Mouse (Mus musculus) kidney, adult 2 months (tissue): ENCODE measurements around the gene Peli2. TPM values are rescaled to one million over a fixed set of nuclear protein-coding genes. Genes with fewer than 3 reads are reported as not detected.

Experiments used
- DNase-seq: peaks from one replicate; pipeline ENCODE4 v3.0.0; 2021
- H3K27ac ChIP-seq: fragments of 200-500 bp; 2 replicates; pipeline ENCODE4 v1.5.1; 2012; ENCODE audit warnings: low read depth, low read length, control low read depth, inconsistent platforms; ENCODE audit not compliant: insufficient read depth
- H3K27me3 ChIP-seq: fragments of 200-500 bp; replicated peaks from 2 replicates; pipeline ENCODE4 v1.6.1; 2012; ENCODE audit warnings: mild to moderate bottlenecking, moderate library complexity, low read length, inconsistent platforms; ENCODE audit not compliant: control insufficient read depth, insufficient read depth
- H3K36me3 ChIP-seq: fragments of 200-500 bp; 2 replicates; pipeline ENCODE4 v1.6.1; 2012; ENCODE audit warnings: mild to moderate bottlenecking, moderate library complexity, low read length, inconsistent platforms; ENCODE audit not compliant: control insufficient read depth, insufficient read depth
- H3K4me1 ChIP-seq: fragments of 200-500 bp; 2 replicates; pipeline ENCODE4 v1.6.1; 2011; ENCODE audit warnings: low read length; ENCODE audit not compliant: control insufficient read depth, insufficient read depth
- H3K4me3 ChIP-seq: fragments of 200-500 bp; 2 replicates; pipeline ENCODE4 v1.5.1; 2011; ENCODE audit warnings: mild to moderate bottlenecking, low read depth, low read length, control low read depth; ENCODE audit not compliant: insufficient read depth
- CTCF ChIP-seq: fragments of 200-500 bp; conservative IDR thresholded peaks from 2 replicates; pipeline ENCODE4 v1.5.1; 2011; ENCODE audit warnings: low read depth, mild to moderate bottlenecking, control low read depth, low read length, moderate library complexity, mixed read lengths; ENCODE audit not compliant: insufficient read depth, insufficient read length
- POLR2A ChIP-seq: fragments of 200-500 bp; IDR thresholded peaks from one replicate; pipeline ENCODE4 v1.6.1; 2011; ENCODE audit warnings: low read depth, low read length, control low read depth
- WGBS: fragments of 180-500 bp; shearing (Covaris S2); methylation state at CpG from one replicate; pipeline ENCODE4 v1.1.7; 2018; 5-methylcytosine and 5-hydroxymethylcytosine counted together
- polyA plus RNA-seq: library from polyadenylated mRNA; depleted of rRNA; stranded (reverse); fragments of >200 nt; gene quantifications from 2 replicates; pipeline ENCODE4 v1.2.3, GENCODE M21; 2012

Peli2 gene
- polyA plus RNA-seq, 1 experiment: 31.7 TPM

DNA sequence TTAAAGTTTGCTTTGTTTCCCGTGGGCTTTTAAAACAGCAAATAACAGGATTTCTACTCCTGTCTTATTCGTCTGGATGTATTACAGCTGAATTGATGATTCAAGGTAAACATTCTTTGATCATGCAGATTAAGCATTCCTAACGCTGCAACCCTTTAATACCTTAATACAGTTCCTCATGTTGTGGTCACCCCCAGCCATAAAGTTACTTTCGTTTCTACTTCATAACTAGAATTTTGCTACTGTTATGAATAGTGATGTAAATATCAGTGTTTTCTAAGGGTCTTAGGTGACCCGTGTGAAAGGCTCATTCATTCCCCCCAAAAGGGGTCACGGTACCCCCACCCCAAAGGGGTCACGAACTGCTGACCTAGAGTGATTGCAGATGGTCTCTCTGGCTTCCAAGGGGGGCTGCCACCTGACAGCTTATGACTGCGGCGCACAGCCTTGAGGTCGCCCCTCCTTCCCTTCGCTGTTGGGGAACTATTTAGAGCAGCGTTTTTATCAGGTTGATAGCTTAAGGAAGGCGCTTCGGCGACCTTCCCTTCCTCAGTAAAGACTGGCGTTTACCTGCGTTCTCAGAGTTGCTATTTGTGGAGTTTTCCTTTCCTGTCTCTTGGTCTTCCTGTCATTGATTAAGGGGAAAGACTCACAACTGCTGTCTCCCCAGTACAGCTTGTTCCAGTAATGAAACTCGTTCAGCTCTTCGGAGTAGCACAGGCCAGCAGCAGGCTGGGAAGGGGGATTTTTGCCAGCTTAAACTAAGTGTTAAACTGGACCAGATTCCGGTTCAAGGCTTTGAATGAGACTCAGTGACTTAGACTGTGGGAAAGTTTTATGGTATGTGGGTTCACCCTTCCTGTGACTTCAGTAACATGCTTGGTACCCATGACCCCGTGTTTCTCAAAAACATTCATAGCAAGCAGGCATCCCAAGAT lies 12.5 kb downstream of the Peli2 start:
- TF ChIP-seq POLR2A (no peak), CTCF (no peak)

DNA sequence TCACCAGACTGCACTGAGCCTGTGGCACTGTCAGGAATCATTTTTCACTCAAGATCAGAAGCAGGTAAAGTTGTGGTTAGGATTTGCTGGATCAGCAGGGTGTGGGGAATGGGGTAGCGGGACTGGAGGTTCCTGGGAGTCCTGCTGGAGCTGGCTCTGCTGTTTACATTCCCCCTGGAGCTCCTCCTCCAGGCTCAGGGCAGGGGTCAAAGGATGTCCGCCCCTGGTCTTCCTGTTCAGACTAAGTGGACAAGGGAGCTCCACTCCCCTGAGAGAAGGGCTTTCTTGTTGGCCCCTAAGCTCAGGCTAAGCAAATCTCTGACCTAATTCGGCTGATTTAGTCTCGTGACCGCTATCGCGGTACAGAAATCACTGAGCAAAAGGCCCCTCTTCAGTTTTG lies 13.7 kb downstream of the Peli2 start:
- 27% methylated on average over 7 of the region's 7 CpGs for WGBS
- H3K36me3 ChIP-seq: no peaks in the 10 kb centered on the region
- peak overlapping the region; percentile 45 for H3K4me3 ChIP-seq
- peaks cover 52% of the 10 kb centered on the region for H3K4me1 ChIP-seq
- no peak for TF ChIP-seq CTCF
- TF ChIP-seq POLR2A: no peak
- H3K27me3 ChIP-seq: no peaks in the 10 kb centered on the region
- H3K27ac ChIP-seq: peak overlapping the region; percentile 96
- peak; percentile 87 for DNase-seq

More for the DNA sequence above, 12.5 kb downstream of the Peli2 start:
- DNase-seq: peak; percentile 25
- H3K4me3 ChIP-seq: peak overlapping the region; percentile 5; the same call in 1 of the 2 replicates
- no peaks in the 10 kb centered on the region for H3K27me3 ChIP-seq
- H3K4me1 ChIP-seq: peaks cover 56% of the 10 kb centered on the region
- no peaks in the 10 kb centered on the region for H3K36me3 ChIP-seq
- WGBS: 38% methylated on average over 21 of the region's 21 CpGs
- H3K27ac ChIP-seq: peak overlapping the region; percentile 96

DNA sequence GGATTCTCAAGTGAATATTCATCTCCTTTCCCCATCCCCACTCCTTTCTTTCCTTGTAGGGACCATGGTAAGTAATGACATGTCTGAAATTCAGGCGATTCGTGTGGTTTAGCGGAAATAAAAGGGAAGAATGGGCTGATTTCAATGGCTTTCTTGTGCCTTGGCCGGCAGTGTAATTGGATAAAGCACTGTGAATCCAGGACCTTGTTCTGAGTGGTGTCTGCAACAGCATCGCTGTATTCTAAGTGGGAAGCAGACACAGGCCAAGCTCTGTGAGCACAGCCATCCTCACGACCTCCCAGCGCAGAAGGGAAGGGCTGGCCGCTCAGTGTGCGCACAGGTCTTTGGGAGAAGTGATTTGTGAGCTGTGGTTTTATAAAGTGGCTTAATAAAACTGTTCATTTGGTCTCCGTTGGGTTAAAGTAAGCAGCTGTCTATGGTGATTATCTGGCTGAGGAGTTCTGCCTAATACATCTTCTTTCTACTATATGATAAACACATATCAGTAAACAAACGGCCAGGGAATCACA lies 15.3 kb downstream of the Peli2 start:
- Histone ChIP-seq H3K4me1 (peaks cover 41% of the 10 kb centered on the region), H3K27me3 (no peaks in the 10 kb centered on the region), H3K27ac (no peak overlapping the region), H3K4me3 (no peak overlapping the region), H3K36me3 (no peaks in the 10 kb centered on the region)
- 95% methylated on average over 11 of the region's 11 CpGs for WGBS
- no peak for TF ChIP-seq CTCF
- no peak for TF ChIP-seq POLR2A
- no peak for DNase-seq

DNA sequence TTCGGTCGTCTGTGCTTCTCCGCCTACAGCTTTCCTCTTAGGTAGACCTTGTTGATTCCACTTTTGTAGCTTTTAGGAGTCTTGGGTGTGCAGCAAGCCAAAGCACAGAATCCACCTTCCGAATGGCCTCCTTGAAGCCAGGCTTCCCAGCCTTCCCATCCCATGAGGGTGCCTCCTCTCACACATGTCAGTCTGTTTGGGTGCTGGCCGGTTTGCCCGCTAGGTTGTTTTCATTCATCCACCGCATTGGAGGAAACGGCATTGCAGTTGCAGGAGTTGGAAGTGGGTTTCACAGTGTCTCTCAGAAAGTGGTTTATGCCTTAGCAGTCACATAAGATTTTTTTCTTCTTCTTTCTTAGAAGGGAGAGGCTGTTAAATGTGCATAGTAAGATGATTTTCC lies 17.1 kb downstream of the Peli2 start:
- Histone ChIP-seq H3K27me3 (no peaks in the 10 kb centered on the region), H3K4me3 (no peak overlapping the region), H3K4me1 (peaks cover 30% of the 10 kb centered on the region), H3K36me3 (no peaks in the 10 kb centered on the region), H3K27ac (no peak overlapping the region)
- no peak for DNase-seq
- 59% methylated on average over 8 of the region's 8 CpGs for WGBS
- TF ChIP-seq POLR2A: no peak
- no peak for TF ChIP-seq CTCF

DNA sequence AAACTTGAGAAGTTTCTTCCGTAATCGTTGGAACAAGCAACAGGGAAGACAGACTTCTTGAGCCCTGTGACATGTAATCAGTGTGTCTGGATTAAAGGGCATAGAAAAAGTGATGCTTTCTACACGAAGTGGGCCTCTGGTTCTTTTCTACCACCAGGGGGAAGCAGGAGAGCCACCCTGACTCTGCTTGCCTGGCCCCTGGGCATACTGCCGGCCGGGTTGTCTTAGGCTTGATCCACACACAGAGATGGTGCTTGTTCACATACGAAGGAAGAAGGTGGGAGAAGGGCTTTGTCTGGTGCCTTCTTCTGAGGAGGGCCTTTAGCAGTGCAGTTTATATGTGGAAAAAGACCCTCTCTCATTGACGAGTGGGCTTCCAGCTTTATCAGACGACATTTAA lies 17.5 kb downstream of the Peli2 start:
- WGBS: 44% methylated on average over 8 of the region's 8 CpGs
- TF ChIP-seq CTCF (peak; percentile 60), POLR2A (no peak)
- H3K27ac ChIP-seq: no peak overlapping the region

DNA sequence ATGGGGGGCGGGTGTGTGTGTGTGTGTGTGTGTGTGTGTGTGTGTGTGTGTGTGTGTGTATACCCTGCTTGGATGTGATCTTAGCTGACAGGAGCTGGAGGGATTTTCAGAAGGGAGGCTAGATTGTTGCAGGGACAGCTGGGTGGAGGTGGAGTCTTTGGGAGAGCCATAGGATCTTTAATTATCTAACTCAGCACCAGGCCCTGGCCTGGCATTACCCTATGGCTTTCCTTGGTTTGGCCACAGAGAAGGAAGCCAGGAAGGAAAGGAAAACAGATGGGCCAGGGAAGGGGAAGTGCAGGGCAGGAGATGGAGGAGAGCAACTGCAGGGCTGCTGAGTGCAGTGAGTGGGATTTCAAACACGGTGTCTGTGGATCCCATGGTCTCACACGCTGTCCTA lies 18.8 kb downstream of the Peli2 start:
- no peaks in the 10 kb centered on the region for H3K36me3 ChIP-seq
- no peaks in the 10 kb centered on the region for H3K27me3 ChIP-seq
- H3K4me1 ChIP-seq: peaks cover 19% of the 10 kb centered on the region
- no peak overlapping the region for H3K27ac ChIP-seq
- WGBS: 86% methylated on average over 3 of the region's 3 CpGs
- no peak overlapping the region for H3K4me3 ChIP-seq
- DNase-seq: no peak
- TF ChIP-seq CTCF: no peak

More for the DNA sequence above, 17.5 kb downstream of the Peli2 start:
- Histone ChIP-seq H3K4me1 (peaks cover 30% of the 10 kb centered on the region), H3K4me3 (no peak overlapping the region), H3K36me3 (no peaks in the 10 kb centered on the region), H3K27me3 (no peaks in the 10 kb centered on the region)
- peak; percentile 46 for DNase-seq

DNA sequence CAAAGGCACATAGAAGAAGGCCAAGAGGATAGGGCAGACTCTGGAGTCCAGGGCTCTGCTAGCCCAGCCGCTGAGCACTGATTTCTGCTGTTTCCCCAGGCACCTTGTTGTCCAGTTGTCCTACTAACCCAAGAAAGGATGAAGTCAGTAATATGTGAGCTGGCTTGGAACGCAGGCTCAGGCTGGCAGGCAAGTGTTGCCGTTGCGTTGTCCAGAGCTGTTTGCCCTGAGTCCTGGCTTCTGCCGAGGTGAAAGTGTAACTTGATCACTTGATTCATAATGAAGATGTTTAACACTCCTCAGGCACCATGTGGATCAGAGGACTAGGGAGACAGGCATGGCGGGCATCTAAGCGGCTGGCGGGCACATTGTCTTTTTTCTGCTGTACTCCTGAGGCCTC lies 21.1 kb downstream of the Peli2 start:
- H3K36me3 ChIP-seq: no peaks in the 10 kb centered on the region
- peak; percentile 65 for DNase-seq
- WGBS: 46% methylated on average over 8 of the region's 8 CpGs
- TF ChIP-seq POLR2A (no peak), CTCF (no peak)
- no peak overlapping the region for H3K27ac ChIP-seq
- no peak overlapping the region for H3K4me3 ChIP-seq
- H3K4me1 ChIP-seq: peaks cover 13% of the 10 kb centered on the region
- no peaks in the 10 kb centered on the region for H3K27me3 ChIP-seq
